In the genomic region with DNA sequence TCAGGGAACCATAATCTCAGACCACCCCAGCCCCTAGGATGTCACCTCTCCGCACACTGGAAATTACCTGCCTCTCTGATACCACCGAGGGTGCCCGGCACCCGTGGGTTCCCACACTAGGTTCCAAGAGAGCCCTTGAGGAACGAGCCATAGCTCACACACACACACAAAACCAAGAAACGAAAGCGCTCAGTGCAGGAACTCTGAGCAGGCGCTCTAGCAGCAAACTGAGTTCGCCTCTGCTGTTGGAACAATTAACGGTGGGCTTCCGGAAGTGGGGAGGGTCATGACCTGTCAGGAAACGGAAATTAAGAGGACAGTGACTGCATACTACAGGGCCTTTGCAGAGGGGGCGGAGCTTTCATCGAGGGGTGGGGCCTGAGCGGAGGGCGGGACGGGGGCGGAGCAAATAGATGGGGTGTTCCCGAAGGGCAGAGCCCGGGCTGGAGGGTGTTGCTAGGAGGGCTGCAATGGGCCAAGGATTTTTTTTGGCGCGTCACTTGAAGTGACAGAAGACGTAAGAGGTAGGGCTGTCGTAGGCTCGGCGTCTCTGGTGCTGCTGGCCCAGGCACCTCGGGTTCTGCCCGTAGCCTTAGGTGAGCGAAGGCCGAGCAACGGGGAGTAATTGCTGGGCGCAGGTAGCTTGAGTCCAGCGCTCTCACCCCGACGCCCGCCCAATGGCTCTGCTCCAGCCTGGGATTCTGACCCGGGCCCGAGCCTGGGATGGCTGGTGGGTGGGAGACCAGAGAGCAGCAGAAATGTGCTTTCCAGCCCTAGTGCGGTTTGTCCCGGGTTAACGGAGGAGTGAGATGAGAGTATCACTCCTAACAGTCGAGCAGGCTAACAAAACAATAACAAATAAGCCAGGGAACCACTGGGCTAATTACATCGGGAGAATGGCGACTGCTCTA, we compare ENCODE assay signal across 8 mouse cellular contexts. TPM values are rescaled to one million over a fixed set of nuclear protein-coding genes. Genes with fewer than 3 reads are reported as not detected.
A peak's percentile ranks its signal among the peaks of the same experiment; 100 is the strongest.
DNase-seq lines count a peak whose midpoint lies in the region; ATAC-seq lines count a peak whose summit lies in the region.

No protein-coding gene starts in this region.

- DNase-seq in adrenal gland, adult (ENCODE audit: inconsistent age in 2 of 2, low spot score in 1 of 2): peak; percentile 90 to 97
- DNase-seq in embryo, embryonic 10 days (ENCODE audit: low spot score): peak; percentile 93
- peak; percentile 88 for DNase-seq in gastrocnemius, postnatal 10 days
- peak; percentile 97 for DNase-seq in induced T-regulatory cell, adult 2 months (ENCODE audit: low read depth)
- DNase-seq in left cerebral cortex, adult 8-10 months (ENCODE audit: low spot score in 2 of 2): peak; percentile 55 to 80
- peak; percentile 76 to 82 for DNase-seq in right cerebral cortex, adult 2 months (ENCODE audit: low spot score in 2 of 2)
- DNase-seq in urinary bladder, postnatal 10 days (ENCODE audit: low spot score): peak; percentile 51

- peak; percentile 77 for ATAC-seq in megakaryocyte, adult 5-6 weeks (ENCODE audit: poor library complexity, severe bottlenecking)

RNA-seq across cellular contexts. Expression of a gene that starts 20.2 kb away (rescaled TPM):
- 10 to 100 TPM; 34.9 to 36.9 TPM for total RNA-seq in gastrocnemius, postnatal 10 days (2021)
- 10 to 100 TPM; 45.4 to 56.2 (median 49.8) TPM for total RNA-seq in left cerebral cortex, adult 8-10 months (2022)
- total RNA-seq in megakaryocyte, adult 5-6 weeks (2015): 66.2 and 67.3 TPM in 2 replicates
- 73.9 and 78.5 TPM in 2 replicates for total RNA-seq in megakaryocyte, adult 5-6 weeks (2017)

RNA-seq across cellular contexts. Expression of a gene that starts 58.9 kb away (rescaled TPM):
- total RNA-seq in gastrocnemius, postnatal 10 days (2021): 10 to 100 TPM; 13.4 to 17.0 TPM
- total RNA-seq in left cerebral cortex, adult 8-10 months (2022): 10 to 100 TPM; 10.9 to 14.4 (median 11.8) TPM
- 66.6 and 68.3 TPM in 2 replicates for total RNA-seq in megakaryocyte, adult 5-6 weeks (2015)
- 63.3 and 64.6 TPM in 2 replicates for total RNA-seq in megakaryocyte, adult 5-6 weeks (2017)

Comparison
In these comparisons a context has a peak if more than half of its experiments do, and no peak if none do; other contexts are left out.
1. Peak in every context shown above with its lines: DNase-seq and ATAC-seq.